Mouse (Mus musculus): Measurements from ENCODE around the gene Lrch2. TPM values are rescaled to one million over a fixed set of nuclear protein-coding genes. Genes with fewer than 3 reads are reported as not detected.

Gene Lrch2
- polyA plus RNA-seq, 1 experiment from 2014 or later, result 5.5 TPM

Other genes starting within 250 kb of the Lrch2 start
- gene Il13ra2, start 124.9 kb downstream of the Lrch2 start, polyA plus RNA-seq (2016; fragmentation: Nextera tagmentation; extraction: Ambion mirVana), result not detected in 2 replicates
- gene Vmn1r239-ps, start 100.4 kb downstream of the Lrch2 start, polyA plus RNA-seq (2016; fragmentation: Nextera tagmentation; extraction: Ambion mirVana), result not detected in 2 replicates
- gene Gm15128, start 211.9 kb upstream of the Lrch2 start, polyA plus RNA-seq (2016; fragmentation: Nextera tagmentation; extraction: Ambion mirVana), result not detected in 2 replicates